Mouse (Mus musculus) embryonic facial prominence, embryonic 15.5 days (tissue): ENCODE results near the gene Plekhg4. TPM values are rescaled to one million over a fixed set of nuclear protein-coding genes. Genes with fewer than 3 reads are reported as not detected.

Source experiments
- ATAC-seq: fragments of 200-750 bp; cut with Nextera tagmentation; 2 replicates; pipeline ENCODE4 v1.8.0; 2017; ENCODE audit warnings: low read depth, moderate TSS enrichment; ENCODE audit not compliant: insufficient number of reproducible peaks, low FRiP score, low TSS enrichment
- H3K27ac ChIP-seq: fragments of 300-500 bp; sonication (generic); replicated peaks from 2 replicates; pipeline ENCODE4 v1.5.1; 2015; ENCODE audit warnings: mild to moderate bottlenecking, inconsistent platforms
- H3K27me3 ChIP-seq: fragments of 300-500 bp; sonication (generic); 2 replicates; pipeline ENCODE4 v1.6.1; 2015; ENCODE audit warnings: inconsistent platforms
- H3K36me3 ChIP-seq: fragments of 300-500 bp; sonication (generic); 2 replicates; pipeline ENCODE4 v1.6.1; 2015; ENCODE audit warnings: mild to moderate bottlenecking, inconsistent platforms
- H3K4me1 ChIP-seq: fragments of 300-500 bp; sonication (generic); 2 replicates; pipeline ENCODE4 v1.6.1; 2015; ENCODE audit warnings: inconsistent platforms
- H3K4me2 ChIP-seq: fragments of 300-500 bp; sonication (generic); replicated peaks from 2 replicates; pipeline ENCODE4 v1.6.1; 2015; ENCODE audit warnings: mild to moderate bottlenecking, inconsistent platforms
- H3K4me3 ChIP-seq: fragments of 300-500 bp; sonication (generic); replicated peaks from 2 replicates; pipeline ENCODE4 v1.5.1; 2015; ENCODE audit warnings: mild to moderate bottlenecking, inconsistent platforms
- H3K9ac ChIP-seq: fragments of 300-500 bp; sonication (generic); 2 replicates; pipeline ENCODE4 v1.6.1; 2015; ENCODE audit warnings: inconsistent platforms
- H3K9me3 ChIP-seq: fragments of 300-500 bp; sonication (generic); replicated peaks from 2 replicates; pipeline ENCODE4 v1.6.1; 2016; ENCODE audit warnings: inconsistent platforms
- WGBS: fragments of 180-500 bp; shearing (Covaris S2); methylation state at CpG from one replicate; pipeline ENCODE4 v1.1.7; 2015; 5-methylcytosine and 5-hydroxymethylcytosine counted together
- polyA plus RNA-seq: library from polyadenylated mRNA; unstranded; fragments of >200 nt; fragmentation: Nextera tagmentation; extraction: Ambion mirVana; gene quantifications from 2 replicates; pipeline ENCODE4 v1.2.1, GENCODE M21; 2015

The Plekhg4 gene
- 0.25 and 0.45 TPM in 2 replicates for polyA plus RNA-seq

DNA sequence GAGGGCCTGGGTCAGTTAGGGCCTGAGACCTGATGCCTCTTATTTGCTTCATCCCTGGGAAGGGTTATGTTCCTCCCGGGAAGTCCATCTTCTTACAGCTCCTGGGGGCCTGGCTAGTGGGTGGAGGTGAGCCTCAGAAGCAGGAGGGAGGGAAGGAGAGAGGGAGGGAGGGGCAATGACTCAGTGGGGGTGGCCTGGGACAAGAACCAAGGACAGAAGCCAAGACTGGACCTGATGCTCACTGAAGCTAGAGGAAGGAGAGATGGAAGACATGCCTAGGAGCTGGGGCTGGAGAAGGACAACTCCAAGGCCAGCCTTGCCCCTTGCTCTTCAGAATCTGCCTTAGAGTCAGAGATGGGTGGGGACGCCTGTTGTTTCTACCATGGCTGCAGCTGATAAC lies at the start of gene Plekhg4:
Plekhg4 (plus strand) TSS at position 243 of the 400 bp plus-strand sequence.
- H3K27ac ChIP-seq = no peak within 1 kb of the TSS
- ATAC-seq = no peak
- H3K4me1 ChIP-seq = peaks cover 12% of the 10 kb centered on the region; the same call in 1 of the 2 replicates
- H3K9me3 ChIP-seq = no peaks in the 10 kb centered on the region
- no peak within 1 kb of the TSS for H3K4me3 ChIP-seq
- WGBS = 66% methylated on average over 2 of the region's 2 CpGs
- peak within 1 kb of the TSS; percentile 52 for H3K4me2 ChIP-seq
- H3K27me3 ChIP-seq = no peaks in the 10 kb centered on the region
- H3K9ac ChIP-seq = no peak within 1 kb of the TSS
- H3K36me3 ChIP-seq = no peaks in the 10 kb centered on the region

DNA sequence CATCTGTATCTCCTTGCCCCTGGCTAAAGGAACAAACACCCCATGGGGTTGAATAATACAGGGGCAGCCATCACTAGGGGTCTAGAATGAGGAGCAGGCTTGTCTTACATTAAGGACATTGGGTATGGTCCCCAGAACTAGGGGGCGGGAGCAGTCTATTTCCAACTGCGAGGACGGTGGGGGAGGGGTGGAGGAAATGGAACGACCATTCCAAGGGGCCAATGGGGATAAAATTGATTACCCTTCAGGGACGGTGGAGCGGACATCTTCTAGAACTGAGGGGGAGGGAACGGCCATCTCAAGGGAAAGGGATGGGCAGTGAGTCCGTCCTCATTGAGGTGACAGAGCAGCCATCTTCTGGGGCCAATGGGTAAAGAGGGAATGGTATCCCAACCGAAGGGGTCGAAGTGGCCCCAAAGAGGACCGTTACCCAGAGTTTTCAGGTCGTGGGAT lies 47.4 kb upstream of the Plekhg4 start:
- ATAC-seq = no peak; the same call in 1 of the 2 replicates
- Histone ChIP-seq H3K4me3 (peak overlapping the region; percentile 91), H3K4me1 (peaks cover 18% of the 10 kb centered on the region), H3K36me3 (peaks cover 37% of the 10 kb centered on the region), H3K27ac (peak overlapping the region; percentile 94), H3K27me3 (no peaks in the 10 kb centered on the region), H3K9ac (peak overlapping the region; percentile 93), H3K9me3 (no peaks in the 10 kb centered on the region), H3K4me2 (peak overlapping the region; percentile 80)
- 1% methylated on average over 12 of the region's 12 CpGs for WGBS

DNA sequence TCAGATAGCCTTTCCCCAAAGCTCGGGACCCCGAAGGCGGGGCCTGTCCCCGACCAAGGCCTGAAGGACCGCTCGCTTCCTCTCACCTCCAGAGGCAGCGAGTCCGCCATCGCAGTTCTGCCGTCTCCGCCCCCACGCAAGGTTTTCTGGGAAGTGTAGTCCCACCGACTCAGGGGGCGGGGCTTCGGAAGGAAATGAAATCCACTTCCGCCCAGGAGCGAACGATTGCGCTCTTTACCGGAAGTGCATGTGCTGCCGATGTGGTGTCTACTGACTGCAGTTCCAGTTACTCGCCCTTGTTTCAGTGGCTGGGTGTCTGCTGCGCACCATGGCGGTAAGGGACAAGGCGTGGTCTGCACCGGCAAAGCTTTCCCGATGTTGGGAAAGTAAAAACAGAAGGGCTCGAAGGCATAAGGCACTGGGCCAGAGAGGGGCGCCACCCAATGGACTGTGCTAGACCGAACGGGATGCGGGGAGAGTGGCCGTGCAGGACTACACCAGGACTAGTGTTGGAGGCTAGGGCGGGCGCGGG lies 46.9 kb upstream of the Plekhg4 start, which contains the start of the genes Lrrc29 and Tmem208:
Lrrc29 (minus strand) TSS at position 138 of the 532 bp plus-strand sequence.
Tmem208 (plus strand) TSS at position 214 of the 532 bp plus-strand sequence.
- peak; percentile 89 for ATAC-seq
- H3K36me3 ChIP-seq = peaks cover 43% of the 10 kb centered on the region
- peak within 1 kb of the TSS; percentile 91 for H3K4me3 ChIP-seq
- peak within 1 kb of the TSS; percentile 93 for H3K9ac ChIP-seq
- H3K27me3 ChIP-seq = no peaks in the 10 kb centered on the region
- no peaks in the 10 kb centered on the region for H3K9me3 ChIP-seq
- peak within 1 kb of the TSS; percentile 94 for H3K27ac ChIP-seq
- peaks cover 18% of the 10 kb centered on the region for H3K4me1 ChIP-seq
- peak within 1 kb of the TSS; percentile 80 for H3K4me2 ChIP-seq
- under 1% methylated on average over 36 of the region's 36 CpGs for WGBS

DNA sequence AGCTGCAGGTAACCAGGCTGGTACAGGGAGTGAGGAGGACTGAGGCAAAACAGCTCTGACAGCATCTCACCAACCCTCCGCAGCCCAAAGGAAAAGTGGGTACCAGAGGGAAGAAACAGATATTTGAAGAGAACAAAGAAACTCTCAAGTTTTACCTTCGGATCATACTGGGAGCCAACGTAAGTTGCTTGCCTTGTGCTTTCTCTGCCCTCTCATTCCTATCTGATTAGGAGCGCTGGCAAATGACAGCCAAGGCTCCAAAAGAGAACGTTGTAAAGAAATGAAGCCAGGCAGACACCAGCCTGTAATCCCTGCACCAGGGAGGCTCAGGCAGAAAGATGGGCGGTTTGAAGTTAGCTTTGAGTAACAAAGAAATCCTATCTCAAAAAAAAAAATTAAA lies 46.1 kb upstream of the Plekhg4 start:
- H3K9ac ChIP-seq = peak overlapping the region; percentile 76
- peak overlapping the region; percentile 80 for H3K4me2 ChIP-seq
- H3K9me3 ChIP-seq = no peaks in the 10 kb centered on the region
- no peaks in the 10 kb centered on the region for H3K27me3 ChIP-seq
- H3K27ac ChIP-seq = peak overlapping the region; percentile 94
- WGBS = 29% methylated on average over 6 of the region's 6 CpGs
- H3K36me3 ChIP-seq = peaks cover 50% of the 10 kb centered on the region
- H3K4me3 ChIP-seq = peak overlapping the region; percentile 91
- no peak for ATAC-seq
- H3K4me1 ChIP-seq = peaks cover 18% of the 10 kb centered on the region

DNA sequence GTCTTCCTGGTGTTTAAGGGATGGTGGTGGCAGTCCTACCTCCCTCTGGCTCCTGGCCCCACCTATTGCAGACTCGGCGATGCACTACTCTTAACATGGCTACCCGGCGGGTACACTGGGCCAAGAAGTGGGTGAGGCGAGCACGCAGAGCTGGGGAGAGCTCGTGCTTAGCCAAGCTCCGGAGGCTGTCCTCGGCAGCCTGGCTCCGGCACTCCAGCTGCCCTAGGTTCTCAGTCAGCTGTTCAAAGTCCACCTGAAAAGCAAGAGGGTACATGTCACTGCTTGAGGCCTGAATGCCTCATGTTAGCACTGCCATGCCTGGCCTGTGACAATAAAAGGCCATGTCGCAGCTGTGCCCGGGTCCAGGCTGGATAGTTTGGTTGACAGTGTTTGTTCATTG lies 42.7 kb upstream of the Plekhg4 start:
- Histone ChIP-seq H3K9me3 (no peaks in the 10 kb centered on the region), H3K27me3 (no peaks in the 10 kb centered on the region), H3K9ac (no peak overlapping the region), H3K4me1 (peaks cover 11% of the 10 kb centered on the region), H3K27ac (no peak overlapping the region), H3K4me3 (no peak overlapping the region), H3K36me3 (peaks cover 69% of the 10 kb centered on the region), H3K4me2 (no peak overlapping the region)
- ATAC-seq = no peak
- WGBS = 91% methylated on average over 12 of the region's 12 CpGs

DNA sequence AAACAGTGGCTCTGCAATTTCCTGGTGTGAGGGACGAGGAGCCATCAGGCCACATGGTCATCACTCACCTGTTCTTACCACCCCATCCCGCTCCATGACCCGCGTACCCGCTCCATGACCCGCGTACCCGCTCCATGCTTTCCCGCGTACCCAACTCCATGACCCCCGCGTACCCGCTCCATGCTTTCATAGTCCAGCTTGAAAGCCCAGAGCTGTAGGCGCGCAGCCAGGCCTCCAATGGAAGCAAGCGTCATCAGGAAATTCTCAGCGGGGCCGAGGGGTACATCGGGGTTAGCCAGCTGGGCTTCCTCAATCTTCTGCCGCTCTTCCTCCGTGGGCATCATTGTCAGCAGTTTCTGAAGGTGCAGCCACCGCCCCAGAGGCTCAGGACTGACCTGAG lies 41.6 kb upstream of the Plekhg4 start:
- no peak for ATAC-seq
- Histone ChIP-seq H3K27ac (no peak overlapping the region), H3K4me3 (no peak overlapping the region), H3K9me3 (no peaks in the 10 kb centered on the region), H3K9ac (no peak overlapping the region), H3K4me2 (no peak overlapping the region), H3K4me1 (peaks cover 8% of the 10 kb centered on the region), H3K27me3 (no peaks in the 10 kb centered on the region), H3K36me3 (peaks cover 80% of the 10 kb centered on the region)
- 94% methylated on average over 22 of the region's 22 CpGs for WGBS

DNA sequence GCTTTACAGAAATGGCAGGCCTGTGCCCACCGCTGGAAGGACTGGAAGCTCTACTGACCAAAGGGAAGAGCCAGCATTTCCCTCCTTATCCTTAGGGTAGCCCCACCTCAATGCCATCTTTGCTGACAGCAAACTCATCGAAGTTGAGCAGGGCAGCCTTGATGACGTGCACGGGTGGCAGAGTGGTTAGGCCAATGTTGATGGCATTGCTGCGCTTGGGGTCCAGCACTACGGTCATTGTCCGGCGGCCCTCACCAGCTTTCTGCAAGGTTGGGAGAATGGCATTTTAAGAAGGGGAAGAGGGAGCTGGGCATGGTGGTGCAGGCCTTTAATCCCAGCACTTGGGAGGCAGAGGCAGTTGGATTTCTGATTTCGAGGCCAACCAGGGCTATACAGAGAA lies 41.1 kb upstream of the Plekhg4 start:
- Histone ChIP-seq H3K9ac (no peak overlapping the region), H3K4me2 (no peak overlapping the region), H3K36me3 (peaks cover 85% of the 10 kb centered on the region), H3K4me3 (no peak overlapping the region), H3K9me3 (no peaks in the 10 kb centered on the region), H3K4me1 (peaks cover 7% of the 10 kb centered on the region), H3K27me3 (no peaks in the 10 kb centered on the region), H3K27ac (no peak overlapping the region)
- no peak for ATAC-seq
- WGBS = 93% methylated on average over 9 of the region's 9 CpGs

DNA sequence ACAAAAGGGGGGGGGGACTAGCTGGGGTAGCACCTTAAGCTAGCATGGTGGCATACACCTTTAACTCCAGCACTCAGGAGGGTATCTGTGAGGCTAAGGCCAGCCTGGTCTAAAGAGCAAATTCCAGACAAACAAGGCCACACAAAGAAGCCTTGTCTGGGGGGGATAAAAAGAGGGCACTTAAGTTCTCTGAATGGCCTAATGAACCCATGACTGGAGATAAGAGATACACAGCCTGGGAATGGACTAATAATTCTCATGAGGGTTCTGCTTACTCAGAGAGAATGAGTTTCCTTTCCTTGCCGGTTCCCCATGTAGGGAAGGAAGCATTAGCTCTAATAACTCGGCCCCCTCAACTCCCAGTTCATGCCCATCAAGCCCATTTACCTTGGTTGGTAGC lies 40.6 kb upstream of the Plekhg4 start:
- Histone ChIP-seq H3K4me3 (no peak overlapping the region), H3K27ac (no peak overlapping the region)
- no peak for ATAC-seq

DNA sequence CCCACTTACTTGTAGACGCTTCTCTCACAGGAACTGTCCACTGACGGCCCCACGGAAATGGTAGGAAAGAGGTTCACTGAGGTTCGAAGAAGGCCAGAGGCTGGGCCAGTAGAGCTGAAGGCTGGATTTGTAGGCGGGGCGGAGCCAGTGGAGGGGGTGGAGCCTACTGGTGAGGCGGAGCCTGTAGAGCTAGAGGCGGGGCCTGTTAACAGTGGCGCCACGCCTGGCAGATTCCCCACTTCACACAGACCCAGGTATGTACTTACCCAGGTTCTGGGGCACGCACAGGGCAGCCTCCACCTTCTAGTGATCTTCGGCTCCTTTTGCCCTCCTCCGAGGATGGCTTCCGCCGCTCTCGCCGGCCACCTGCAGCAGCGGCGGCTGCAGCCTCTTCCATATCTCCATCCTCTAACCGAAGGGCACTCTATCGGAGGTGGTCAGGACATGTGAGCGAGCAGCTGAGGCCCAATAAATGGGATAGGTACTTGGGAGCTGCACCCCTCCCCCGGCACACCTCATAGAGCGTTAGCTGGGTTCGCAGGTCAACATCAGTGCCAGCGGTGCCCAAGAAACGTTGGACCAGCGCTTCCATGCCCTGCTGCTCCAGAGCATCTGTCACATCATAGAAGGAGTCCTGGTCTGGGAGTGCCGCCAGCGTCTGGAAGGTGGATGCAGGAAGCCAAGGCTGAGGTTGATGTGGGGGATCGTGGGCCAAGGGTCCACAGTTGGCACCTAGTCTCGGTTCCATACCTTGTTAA lies 36.5 kb upstream of the Plekhg4 start:
- Histone ChIP-seq H3K36me3 (peaks cover 50% of the 10 kb centered on the region), H3K9me3 (no peaks in the 10 kb centered on the region), H3K4me3 (no peak overlapping the region), H3K4me1 (peaks cover 19% of the 10 kb centered on the region), H3K4me2 (no peak overlapping the region), H3K27ac (no peak overlapping the region), H3K9ac (no peak overlapping the region), H3K27me3 (no peaks in the 10 kb centered on the region)
- WGBS = 65% methylated on average over 32 of the region's 32 CpGs
- ATAC-seq = no peak

More for the DNA sequence above, 40.6 kb upstream of the Plekhg4 start:
- H3K9ac ChIP-seq = no peak overlapping the region
- H3K27me3 ChIP-seq = no peaks in the 10 kb centered on the region
- peaks cover under 1% of the 10 kb centered on the region for H3K4me1 ChIP-seq
- H3K4me2 ChIP-seq = no peak overlapping the region
- no peaks in the 10 kb centered on the region for H3K9me3 ChIP-seq
- 62% methylated on average over 2 of the region's 2 CpGs for WGBS
- peaks cover 87% of the 10 kb centered on the region for H3K36me3 ChIP-seq

DNA sequence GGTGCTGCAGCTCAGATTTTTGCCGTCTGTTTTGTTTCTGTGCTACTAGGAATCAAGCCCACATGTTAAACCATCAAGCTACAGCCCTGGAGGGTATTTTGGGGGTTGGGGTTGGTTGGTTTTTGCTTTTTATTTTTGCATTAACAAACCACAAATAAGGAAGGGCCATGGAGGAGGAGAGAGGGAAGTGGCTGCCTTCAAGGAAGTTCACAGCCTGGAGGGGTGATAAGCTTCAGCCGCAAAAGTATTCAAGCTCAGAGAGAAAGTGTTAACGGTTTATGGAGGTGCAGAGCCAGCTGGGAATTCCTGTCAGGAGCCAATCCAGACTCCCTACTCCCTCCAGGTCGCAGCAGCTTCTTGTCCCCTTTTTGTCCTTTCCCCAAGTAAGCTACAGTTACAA lies 34.1 kb upstream of the Plekhg4 start:
- no peak overlapping the region for H3K4me2 ChIP-seq

DNA sequence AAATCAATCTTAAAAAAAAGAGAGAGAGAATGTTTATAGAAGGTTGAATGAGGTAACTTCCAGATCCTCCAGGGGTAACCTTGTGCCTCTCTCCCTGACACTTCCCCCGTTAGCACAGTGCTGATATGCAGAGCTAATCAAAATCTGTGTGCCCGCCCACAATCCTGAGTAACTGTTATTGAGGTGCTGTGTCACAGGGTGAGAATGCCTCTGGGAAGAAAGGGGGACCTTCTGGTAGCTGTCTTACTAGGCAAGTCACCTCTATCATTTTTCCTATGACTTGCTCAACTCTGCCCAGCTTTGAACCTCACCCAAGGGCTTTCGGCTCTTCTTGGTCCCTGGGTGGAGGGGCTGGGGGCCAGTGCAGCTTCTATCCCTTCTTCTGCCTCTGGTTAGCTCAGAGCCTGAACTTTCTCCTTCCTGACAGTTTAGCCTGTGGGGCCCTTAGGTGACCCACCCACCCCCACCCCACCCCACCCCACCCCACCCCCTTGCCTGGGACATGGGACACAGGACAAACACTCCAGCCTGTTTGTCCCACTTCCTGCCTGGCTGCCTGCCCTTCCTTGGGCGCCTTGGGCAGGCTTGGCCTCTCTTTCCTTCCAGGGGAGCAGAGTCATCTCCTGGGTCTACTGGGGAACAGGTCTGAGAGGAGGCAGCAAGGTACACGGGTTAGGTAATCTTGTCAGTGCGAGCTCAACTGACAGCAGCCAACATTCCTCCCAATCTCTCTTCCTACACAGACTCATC lies 33.0 kb upstream of the Plekhg4 start:
- Histone ChIP-seq H3K27ac (no peak overlapping the region), H3K36me3 (peaks cover 19% of the 10 kb centered on the region), H3K4me2 (no peak overlapping the region), H3K4me1 (peaks cover 31% of the 10 kb centered on the region), H3K4me3 (no peak overlapping the region), H3K9me3 (no peaks in the 10 kb centered on the region), H3K9ac (no peak overlapping the region), H3K27me3 (no peaks in the 10 kb centered on the region)
- no peak for ATAC-seq
- WGBS = 76% methylated on average over 6 of the region's 6 CpGs

More for the DNA sequence above, 34.1 kb upstream of the Plekhg4 start:
- H3K4me1 ChIP-seq = peaks cover 23% of the 10 kb centered on the region
- WGBS = 20% methylated on average over 4 of the region's 4 CpGs
- no peaks in the 10 kb centered on the region for H3K9me3 ChIP-seq
- no peak overlapping the region for H3K9ac ChIP-seq
- no peak for ATAC-seq
- no peaks in the 10 kb centered on the region for H3K27me3 ChIP-seq
- H3K36me3 ChIP-seq = peaks cover 27% of the 10 kb centered on the region
- H3K4me3 ChIP-seq = no peak overlapping the region
- 0 out of 2 replicates have a peak overlapping the region, but pooled peaks have one; percentile 28 for H3K27ac ChIP-seq
